Mouse (Mus musculus) liver, embryonic 15.5 days (tissue): ENCODE measurements around the gene Creb5. TPM values are rescaled to one million over a fixed set of nuclear protein-coding genes. Genes with fewer than 3 reads are reported as not detected.

ENCODE experiments used
- ATAC-seq: fragments of 200-750 bp; cut with Nextera tagmentation; 2 replicates; pipeline ENCODE4 v1.8.0; 2017; ENCODE audit warnings: moderate number of reproducible peaks, mild to moderate bottlenecking, moderate library complexity; ENCODE audit not compliant: insufficient read depth
- H3K27ac ChIP-seq: fragments of 300-500 bp; sonication (generic); replicated peaks from 2 replicates; pipeline ENCODE4 v1.5.1; 2015; ENCODE audit warnings: mild to moderate bottlenecking, inconsistent platforms
- H3K27me3 ChIP-seq: fragments of 300-500 bp; sonication (generic); 2 replicates; pipeline ENCODE4 v1.6.1; 2015; ENCODE audit warnings: mild to moderate bottlenecking, inconsistent platforms
- H3K36me3 ChIP-seq: fragments of 300-500 bp; sonication (generic); replicated peaks from 2 replicates; pipeline ENCODE4 v1.6.1; 2015; ENCODE audit warnings: moderate library complexity, mild to moderate bottlenecking, inconsistent platforms
- H3K4me1 ChIP-seq: fragments of 300-500 bp; sonication (generic); replicated peaks from 2 replicates; pipeline ENCODE4 v1.6.1; 2015; ENCODE audit warnings: inconsistent platforms
- H3K4me2 ChIP-seq: fragments of 300-500 bp; sonication (generic); 2 replicates; pipeline ENCODE4 v1.6.1; 2015; ENCODE audit warnings: moderate library complexity, mild to moderate bottlenecking, inconsistent platforms
- H3K4me3 ChIP-seq: fragments of 300-500 bp; sonication (generic); replicated peaks from 2 replicates; pipeline ENCODE4 v1.5.1; 2015; ENCODE audit warnings: mild to moderate bottlenecking, inconsistent platforms
- H3K9ac ChIP-seq: fragments of 300-500 bp; sonication (generic); 2 replicates; pipeline ENCODE4 v1.6.1; 2015; ENCODE audit warnings: moderate library complexity, mild to moderate bottlenecking, inconsistent platforms
- H3K9me3 ChIP-seq: fragments of 300-500 bp; sonication (generic); replicated peaks from 2 replicates; pipeline ENCODE4 v1.6.1; 2016; ENCODE audit warnings: inconsistent platforms
- WGBS: fragments of 180-500 bp; shearing (Covaris S2); methylation state at CpG from one replicate; pipeline ENCODE4 v1.1.7; 2015; ENCODE audit warnings: mixed read lengths; ENCODE audit not compliant: insufficient replicate concordance; 5-methylcytosine and 5-hydroxymethylcytosine counted together
- polyA plus RNA-seq: library from polyadenylated mRNA; unstranded; fragments of >200 nt; fragmentation: Nextera tagmentation; extraction: Ambion mirVana; gene quantifications from 2 replicates; pipeline ENCODE4 v1.2.1, GENCODE M21; 2015

Gene Creb5
- polyA plus RNA-seq, 1 experiment from 2014 or later: 0.33 TPM

DNA sequence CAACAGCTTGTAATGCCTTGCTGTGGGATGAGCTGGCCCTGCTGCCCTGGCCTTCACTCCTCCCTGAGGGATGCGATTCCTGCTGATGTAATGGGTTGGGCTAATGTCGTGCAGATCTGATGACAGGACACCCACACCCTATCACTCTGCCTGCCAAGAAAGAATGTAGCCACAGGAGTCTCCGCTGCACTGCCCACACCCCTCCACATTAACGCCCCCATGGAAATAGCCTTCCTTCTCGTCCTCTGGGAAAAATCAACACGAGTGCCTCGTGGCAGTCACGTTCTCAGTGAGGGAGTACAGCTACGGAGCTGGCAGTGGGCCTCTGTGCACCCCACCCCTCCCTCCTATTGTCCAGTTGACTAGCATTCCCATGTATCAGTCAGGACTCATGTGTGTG is 50.3 kb downstream of the Creb5 start:
- WGBS: 53% methylated on average over 9 of the region's 9 CpGs
- no peak overlapping the region for H3K27ac ChIP-seq
- H3K4me2 ChIP-seq: no peak overlapping the region
- ATAC-seq: no peak
- no peaks in the 10 kb centered on the region for H3K4me1 ChIP-seq
- H3K9me3 ChIP-seq: no peaks in the 10 kb centered on the region
- no peak overlapping the region for H3K4me3 ChIP-seq
- no peak overlapping the region for H3K9ac ChIP-seq
- no peaks in the 10 kb centered on the region for H3K36me3 ChIP-seq
- no peaks in the 10 kb centered on the region for H3K27me3 ChIP-seq

DNA sequence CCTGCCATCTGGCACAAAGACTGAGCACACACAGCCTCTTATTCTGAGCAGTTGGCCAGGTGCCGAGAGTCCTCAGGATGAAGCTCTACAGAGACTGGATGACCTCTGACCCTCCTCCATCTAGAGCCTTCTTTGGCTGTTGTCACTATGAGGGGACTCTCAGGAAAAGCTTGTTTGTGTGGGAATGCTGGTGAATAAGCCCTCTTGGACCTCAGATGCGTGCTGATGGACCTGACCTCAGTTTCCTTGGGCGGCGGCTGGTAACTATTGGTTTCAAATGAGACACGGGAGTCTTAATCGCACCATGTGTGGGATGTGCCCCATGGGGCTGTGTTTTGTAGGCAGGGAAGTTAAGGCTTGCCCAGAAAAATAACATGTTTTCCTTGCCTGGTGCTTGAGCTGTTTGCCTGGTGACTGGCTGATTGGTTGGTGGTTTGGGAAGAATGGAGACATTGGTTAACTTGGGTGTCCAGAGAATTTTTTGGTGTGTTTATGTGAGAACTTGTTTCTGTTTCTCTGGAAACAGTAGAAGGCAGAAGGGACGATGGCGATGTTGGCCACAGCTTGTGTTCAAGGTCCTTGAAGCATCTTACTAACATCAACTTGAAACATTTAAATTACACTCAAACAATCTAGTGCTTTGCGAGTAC is 65.4 kb downstream of the Creb5 start:
- H3K4me2 ChIP-seq: no peak overlapping the region
- no peaks in the 10 kb centered on the region for H3K27me3 ChIP-seq
- no peak overlapping the region for H3K4me3 ChIP-seq
- no peaks in the 10 kb centered on the region for H3K36me3 ChIP-seq
- 78% methylated on average over 9 of the region's 9 CpGs for WGBS
- H3K9ac ChIP-seq: no peak overlapping the region
- H3K4me1 ChIP-seq: no peaks in the 10 kb centered on the region
- no peak for ATAC-seq
- no peak overlapping the region for H3K27ac ChIP-seq
- H3K9me3 ChIP-seq: no peaks in the 10 kb centered on the region

DNA sequence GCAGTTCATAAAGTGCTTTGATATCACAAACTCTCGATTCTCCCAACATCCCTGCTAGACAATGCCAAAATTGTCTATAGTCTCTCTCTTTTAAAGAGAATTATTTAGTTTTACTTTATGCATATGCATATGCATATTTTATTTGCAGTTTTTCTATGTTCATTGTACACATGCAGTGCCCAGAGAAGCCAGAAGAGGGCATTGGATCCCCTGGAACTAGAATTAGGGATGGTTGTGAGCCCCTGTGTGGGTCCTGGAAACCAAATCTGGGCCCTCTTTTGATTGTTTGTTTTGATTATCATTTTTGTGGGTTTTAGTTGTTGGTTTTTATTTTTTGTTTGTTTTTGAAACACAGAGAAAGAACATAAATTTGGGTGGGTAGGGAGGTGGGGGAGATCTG is 69.3 kb downstream of the Creb5 start:
- Histone ChIP-seq H3K9ac (no peak overlapping the region), H3K4me2 (no peak overlapping the region), H3K27me3 (no peaks in the 10 kb centered on the region), H3K4me3 (no peak overlapping the region), H3K9me3 (no peaks in the 10 kb centered on the region), H3K4me1 (no peaks in the 10 kb centered on the region), H3K36me3 (no peaks in the 10 kb centered on the region), H3K27ac (no peak overlapping the region)
- no peak for ATAC-seq
- WGBS: 60% methylated on average over 1 of the region's 1 CpGs

DNA sequence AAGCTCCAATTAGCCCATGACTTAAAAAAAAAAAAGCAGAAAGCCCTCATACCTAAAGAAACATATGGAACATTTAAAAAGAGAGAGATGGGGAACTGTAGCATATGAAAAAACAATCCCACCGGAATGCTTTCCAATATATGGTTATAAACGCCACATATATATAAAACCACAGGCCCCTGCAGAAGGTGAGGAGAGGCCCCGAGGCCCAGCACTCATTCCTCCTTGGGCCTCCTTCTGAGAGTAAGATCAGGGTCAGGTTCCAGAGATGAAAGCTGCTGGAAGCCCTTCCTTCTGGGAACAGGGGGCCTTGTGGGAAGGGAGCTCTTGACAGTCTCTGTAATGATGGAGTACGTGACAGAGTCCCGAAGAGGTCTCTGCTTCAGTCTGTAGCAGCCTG is 76.5 kb downstream of the Creb5 start:
- Histone ChIP-seq H3K4me2 (no peak overlapping the region), H3K4me1 (no peaks in the 10 kb centered on the region), H3K27me3 (no peaks in the 10 kb centered on the region), H3K4me3 (no peak overlapping the region), H3K36me3 (no peaks in the 10 kb centered on the region), H3K9ac (no peak overlapping the region), H3K27ac (no peak overlapping the region), H3K9me3 (no peaks in the 10 kb centered on the region)
- WGBS: 52% methylated on average over 5 of the region's 5 CpGs
- ATAC-seq: no peak

DNA sequence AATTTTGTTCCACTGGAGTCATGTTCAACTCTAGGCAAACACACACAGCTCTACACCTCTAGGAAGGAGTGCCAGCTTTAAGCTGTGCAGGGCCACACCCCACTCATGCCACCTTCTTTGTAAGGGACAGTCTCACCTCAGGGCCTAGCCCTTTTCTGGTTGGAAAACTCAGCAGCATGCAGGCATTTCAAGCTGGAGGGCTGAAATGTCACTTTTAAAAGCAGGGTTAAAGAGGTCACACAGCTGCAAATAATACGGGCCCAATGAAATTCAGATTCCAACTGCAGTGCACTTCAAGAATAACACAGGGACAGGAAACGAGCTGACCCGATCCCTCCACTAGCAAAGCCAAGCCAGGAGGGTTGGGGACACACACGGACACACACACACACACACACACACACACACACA is 76.9 kb downstream of the Creb5 start:
- H3K36me3 ChIP-seq: no peaks in the 10 kb centered on the region
- H3K27me3 ChIP-seq: no peaks in the 10 kb centered on the region
- H3K9ac ChIP-seq: no peak overlapping the region
- H3K27ac ChIP-seq: no peak overlapping the region
- no peaks in the 10 kb centered on the region for H3K9me3 ChIP-seq
- 41% methylated on average over 4 of the region's 4 CpGs for WGBS
- no peak overlapping the region for H3K4me3 ChIP-seq
- H3K4me2 ChIP-seq: no peak overlapping the region
- H3K4me1 ChIP-seq: no peaks in the 10 kb centered on the region
- no peak for ATAC-seq

DNA sequence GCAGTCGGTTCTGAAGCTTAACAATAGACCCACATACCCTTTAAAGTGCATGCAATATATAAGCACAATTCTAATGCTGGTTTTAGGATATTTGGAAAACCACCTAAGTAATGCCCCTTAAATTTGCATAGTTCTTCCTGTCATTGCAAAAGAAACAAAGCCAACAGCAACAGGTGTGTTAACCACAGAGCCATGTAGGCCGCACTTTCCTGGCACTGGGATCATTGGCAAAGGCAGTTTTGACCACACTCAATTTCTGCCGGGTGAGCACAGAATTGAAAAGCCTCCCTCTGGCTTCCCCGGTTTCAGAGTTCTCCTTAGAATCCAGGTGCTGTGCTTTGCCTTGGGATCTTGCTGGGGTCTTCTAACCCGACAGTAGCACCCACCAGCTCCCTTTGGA is 82.1 kb downstream of the Creb5 start:
- no peak overlapping the region for H3K9ac ChIP-seq
- no peak overlapping the region for H3K4me2 ChIP-seq
- H3K36me3 ChIP-seq: no peaks in the 10 kb centered on the region
- WGBS: 51% methylated on average over 5 of the region's 5 CpGs
- no peak overlapping the region for H3K4me3 ChIP-seq
- no peak for ATAC-seq
- H3K9me3 ChIP-seq: no peaks in the 10 kb centered on the region
- no peak overlapping the region for H3K27ac ChIP-seq
- no peaks in the 10 kb centered on the region for H3K27me3 ChIP-seq
- no peaks in the 10 kb centered on the region for H3K4me1 ChIP-seq

DNA sequence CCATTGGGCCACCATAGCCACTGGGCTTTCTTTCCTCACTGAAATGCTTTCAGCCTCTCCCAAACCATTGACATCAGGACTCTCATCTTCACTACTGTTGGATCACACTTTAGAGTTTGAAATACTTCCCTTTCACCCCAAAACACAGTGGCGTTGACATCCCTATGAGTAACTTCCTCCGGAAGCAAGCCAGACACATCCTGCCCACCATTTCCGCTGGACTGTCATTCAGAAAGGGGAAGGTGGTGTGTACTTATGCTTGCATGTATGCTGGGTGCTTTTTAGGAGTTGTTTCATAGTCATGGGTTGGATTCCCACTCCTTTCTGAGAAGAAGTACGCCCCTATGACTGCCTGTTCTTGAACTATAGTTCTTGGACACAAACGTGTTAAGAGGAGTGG is 82.9 kb downstream of the Creb5 start:
- Histone ChIP-seq H3K4me3 (no peak overlapping the region), H3K27ac (no peak overlapping the region), H3K9me3 (no peaks in the 10 kb centered on the region), H3K4me1 (no peaks in the 10 kb centered on the region), H3K27me3 (no peaks in the 10 kb centered on the region), H3K9ac (no peak overlapping the region), H3K36me3 (no peaks in the 10 kb centered on the region), H3K4me2 (no peak overlapping the region)
- no peak for ATAC-seq
- 24% methylated on average over 5 of the region's 5 CpGs for WGBS

DNA sequence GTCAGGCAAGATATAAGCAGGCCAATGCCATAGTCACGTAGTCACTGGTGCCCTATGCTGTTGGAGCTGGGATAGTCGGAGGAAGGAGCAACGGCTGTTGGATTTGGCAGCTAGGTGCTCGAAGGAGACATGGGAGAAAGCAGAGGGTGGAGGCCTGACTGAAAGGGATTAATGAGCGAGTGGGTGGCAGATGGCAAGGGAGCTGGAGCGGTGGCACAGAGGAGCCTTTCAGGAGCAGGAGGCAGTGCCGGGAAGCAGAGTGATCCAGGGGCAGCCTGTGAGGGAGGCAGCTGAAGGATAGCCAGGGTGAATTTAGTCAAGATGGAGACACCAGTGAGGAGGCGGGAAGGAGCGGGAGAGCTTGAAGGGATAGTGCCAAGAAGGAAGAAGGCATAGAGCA is 84.9 kb downstream of the Creb5 start:
- Histone ChIP-seq H3K27ac (no peak overlapping the region), H3K9me3 (no peaks in the 10 kb centered on the region), H3K9ac (no peak overlapping the region), H3K36me3 (no peaks in the 10 kb centered on the region), H3K27me3 (no peaks in the 10 kb centered on the region), H3K4me3 (no peak overlapping the region), H3K4me2 (no peak overlapping the region), H3K4me1 (no peaks in the 10 kb centered on the region)
- 73% methylated on average over 9 of the region's 9 CpGs for WGBS
- no peak for ATAC-seq

DNA sequence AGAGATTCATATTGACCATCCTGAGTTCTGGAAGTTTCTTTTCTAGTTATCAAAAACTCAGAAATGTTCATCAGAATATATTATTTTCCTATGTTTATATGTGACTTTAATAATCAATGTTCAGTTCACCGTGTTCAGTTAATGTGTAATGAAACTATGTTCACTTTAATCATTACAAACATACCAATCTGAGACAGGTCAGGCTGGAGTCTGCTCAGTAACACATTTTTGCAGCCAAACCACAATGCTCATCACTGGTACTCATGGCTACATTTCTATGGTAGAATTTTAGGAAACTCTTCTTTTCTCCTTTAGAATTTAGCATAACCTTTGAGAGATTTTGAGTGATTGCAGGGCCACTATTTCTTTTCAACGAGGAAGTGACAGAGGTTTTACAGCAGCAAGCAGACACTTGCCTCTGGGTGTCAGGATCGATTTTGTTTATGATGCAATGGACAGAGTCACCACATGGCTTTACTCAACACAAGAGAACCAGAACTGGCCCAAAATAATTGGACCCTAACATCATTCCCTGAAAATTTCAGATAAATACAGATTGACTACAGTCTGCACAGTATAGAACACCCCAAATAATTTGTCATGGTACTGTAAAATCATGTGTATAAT is 87.4 kb downstream of the Creb5 start:
- Histone ChIP-seq H3K9me3 (no peaks in the 10 kb centered on the region), H3K4me1 (no peaks in the 10 kb centered on the region), H3K27me3 (no peaks in the 10 kb centered on the region), H3K4me2 (no peak overlapping the region), H3K27ac (no peak overlapping the region), H3K36me3 (no peaks in the 10 kb centered on the region), H3K9ac (no peak overlapping the region), H3K4me3 (no peak overlapping the region)
- ATAC-seq: no peak
- 36% methylated on average over 3 of the region's 3 CpGs for WGBS

DNA sequence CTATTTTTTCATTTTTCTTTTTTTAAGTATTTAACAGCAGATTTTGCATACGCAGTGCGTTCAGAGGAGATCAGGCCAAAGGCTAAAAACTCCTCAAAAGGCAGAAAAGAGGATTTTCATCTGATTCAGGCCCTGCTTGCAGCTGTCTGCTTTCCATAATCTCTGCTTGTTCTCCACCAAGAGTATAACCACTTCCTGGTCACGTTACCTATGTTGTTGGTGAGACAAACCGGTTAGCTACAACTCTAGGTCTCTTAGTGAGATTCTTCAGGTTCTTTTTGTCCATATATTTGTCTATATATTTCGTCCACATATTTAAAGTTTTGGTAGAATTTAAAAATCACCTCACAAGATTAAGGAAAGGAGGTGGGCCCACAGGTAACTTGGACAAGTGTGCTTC is 102.2 kb downstream of the Creb5 start:
- no peak overlapping the region for H3K9ac ChIP-seq
- WGBS: 65% methylated on average over 5 of the region's 5 CpGs
- no peak for ATAC-seq

DNA sequence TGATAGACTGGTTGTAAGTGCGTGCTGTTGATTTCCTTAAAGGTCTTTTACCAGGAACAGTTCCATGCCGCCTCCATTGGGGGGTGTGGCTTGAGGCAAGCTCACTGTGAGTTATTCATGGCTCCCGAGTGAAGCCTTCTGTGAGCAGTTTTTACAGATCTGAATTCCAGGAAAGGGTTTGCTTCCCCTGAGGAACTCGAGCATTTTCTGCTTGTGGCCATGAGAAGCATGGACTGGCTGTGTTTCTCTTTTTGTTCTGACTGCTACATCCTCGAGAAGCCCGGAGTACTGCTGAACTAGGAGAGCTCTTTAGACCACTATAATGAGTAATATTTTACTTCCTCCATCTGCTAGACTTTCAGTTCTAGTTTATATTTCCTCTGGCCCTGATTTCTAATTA is 103.3 kb downstream of the Creb5 start:
- H3K36me3 ChIP-seq: no peaks in the 10 kb centered on the region
- WGBS: 15% methylated on average over 6 of the region's 6 CpGs
- ATAC-seq: no peak
- no peaks in the 10 kb centered on the region for H3K27me3 ChIP-seq
- no peak overlapping the region for H3K27ac ChIP-seq
- no peaks in the 10 kb centered on the region for H3K9me3 ChIP-seq
- no peak overlapping the region for H3K4me2 ChIP-seq
- no peaks in the 10 kb centered on the region for H3K4me1 ChIP-seq
- no peak overlapping the region for H3K4me3 ChIP-seq
- H3K9ac ChIP-seq: no peak overlapping the region

More for the DNA sequence above, 102.2 kb downstream of the Creb5 start:
- Histone ChIP-seq H3K36me3 (no peaks in the 10 kb centered on the region), H3K4me1 (no peaks in the 10 kb centered on the region), H3K4me2 (no peak overlapping the region), H3K9me3 (no peaks in the 10 kb centered on the region), H3K27me3 (no peaks in the 10 kb centered on the region), H3K27ac (no peak overlapping the region), H3K4me3 (no peak overlapping the region)

DNA sequence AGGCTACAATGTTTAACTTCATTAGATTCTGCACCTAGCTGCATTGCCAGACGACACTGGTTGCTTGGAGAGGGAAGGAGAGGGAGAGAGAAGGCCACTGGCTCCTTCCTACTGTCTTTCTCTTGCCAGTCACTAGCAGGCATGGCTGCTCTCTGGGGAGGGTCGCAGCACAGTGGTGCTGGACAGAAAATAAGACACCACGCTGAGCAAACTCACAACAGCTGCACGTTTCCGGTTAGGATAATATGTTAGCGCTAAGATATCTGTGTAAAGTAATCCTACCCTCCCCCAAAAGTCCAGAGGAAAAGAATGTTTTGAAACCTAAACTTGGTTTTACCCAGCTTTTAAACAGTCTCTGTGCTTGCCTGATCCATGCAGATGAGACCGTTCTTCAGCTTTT is 107.0 kb downstream of the Creb5 start:
- no peaks in the 10 kb centered on the region for H3K9me3 ChIP-seq
- no peak overlapping the region for H3K4me3 ChIP-seq
- no peaks in the 10 kb centered on the region; the same call in 1 of the 2 replicates for H3K27me3 ChIP-seq
- H3K4me1 ChIP-seq: no peaks in the 10 kb centered on the region
- H3K27ac ChIP-seq: no peak overlapping the region
- H3K4me2 ChIP-seq: no peak overlapping the region
- no peak overlapping the region for H3K9ac ChIP-seq
- 37% methylated on average over 7 of the region's 7 CpGs for WGBS
- ATAC-seq: no peak
- no peaks in the 10 kb centered on the region for H3K36me3 ChIP-seq
